In the genomic region with DNA sequence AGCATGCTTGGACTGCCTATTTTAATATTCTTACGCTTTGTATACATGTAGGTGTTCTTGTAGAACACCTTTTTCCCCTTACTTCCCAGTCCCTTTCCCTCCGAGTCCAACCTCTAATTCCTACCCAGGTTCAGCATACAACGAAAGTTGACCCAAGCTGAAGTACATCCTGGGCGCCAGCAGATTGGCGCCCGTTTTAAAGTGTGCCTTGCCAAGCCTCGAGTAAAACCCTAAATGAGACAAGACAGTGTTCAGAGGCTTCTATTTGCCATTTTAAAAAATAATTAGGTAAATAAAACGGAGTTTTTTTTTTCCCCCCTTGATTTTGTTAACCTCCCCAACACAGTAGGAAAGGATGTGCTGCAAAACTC, we compare ENCODE assay signal across 8 mouse cellular contexts. TPM values are rescaled to one million over a fixed set of nuclear protein-coding genes. Genes with fewer than 3 reads are reported as not detected.
DNase-seq lines count a peak whose midpoint lies in the region; ATAC-seq lines count a peak whose summit lies in the region.

No protein-coding gene starts in this region.

- DNase-seq in heart, postnatal 36 days = no peak
- DNase-seq in brain, adult 2 months (ENCODE audit: low read depth, low spot score) = peak; percentile 48
- no peak for DNase-seq in hindbrain, embryonic 10.5 days (ENCODE audit: low spot score)
- DNase-seq in gastrocnemius, postnatal 14 days = no peak
- no peak for DNase-seq in adipocyte (ENCODE audit: low spot score)
- no peak for DNase-seq in urinary bladder, postnatal 14 days (ENCODE audit: low spot score)

- no peak for ATAC-seq in heart, embryonic 16.5 days (replicated peaks; ENCODE audit: extremely low read depth, insufficient read depth, low FRiP score)
- ATAC-seq in midbrain, embryonic 12.5 days (ENCODE audit: low FRiP score, low read depth) = peak; percentile 32

- H3K9me3 ChIP-seq in heart, embryonic 16.5 days (replicated peaks; ENCODE audit: control insufficient read depth, low read length) = no peaks in the 10 kb centered on the region
- no peaks in the 10 kb centered on the region for H3K9me3 ChIP-seq in hindbrain, embryonic 10.5 days
- H3K9me3 ChIP-seq in midbrain, embryonic 12.5 days = no peaks in the 10 kb centered on the region

- no peaks in the 10 kb centered on the region for H3K27me3 ChIP-seq in heart, embryonic 16.5 days (ENCODE audit: control insufficient read depth, insufficient read depth, low read length)
- no peaks in the 10 kb centered on the region for H3K27me3 ChIP-seq in hindbrain, embryonic 10.5 days (ENCODE audit: insufficient read depth, poor library complexity, severe bottlenecking)
- no peaks in the 10 kb centered on the region for H3K27me3 ChIP-seq in midbrain, embryonic 12.5 days

- H3K4me1 ChIP-seq in heart, embryonic 16.5 days (ENCODE audit: control insufficient read depth, insufficient read depth, low read length) = peaks cover 16% of the 10 kb centered on the region
- peaks cover 14% of the 10 kb centered on the region for H3K4me1 ChIP-seq in hindbrain, embryonic 10.5 days (replicated peaks)
- peaks cover 9% of the 10 kb centered on the region for H3K4me1 ChIP-seq in midbrain, embryonic 12.5 days

- H3K27ac ChIP-seq in heart, embryonic 16.5 days (ENCODE audit: low read length) = peak overlapping the region; percentile 94
- peak overlapping the region; percentile 94 for H3K27ac ChIP-seq in hindbrain, embryonic 10.5 days
- H3K27ac ChIP-seq in midbrain, embryonic 12.5 days (replicated peaks) = peak overlapping the region; percentile 77; the same call in 1 of the 2 replicates

- WGBS in heart, embryonic 16.5 days = 39% methylated on average over 8 of the region's 8 CpGs
- 50% methylated on average over 8 of the region's 8 CpGs for WGBS in hindbrain, embryonic 10.5 days
- 45% methylated on average over 8 of the region's 8 CpGs for WGBS in midbrain, embryonic 12.5 days

- intact Hi-C loops in heart, postnatal 36 days (cut with DNase I) = loop anchor here (1.0 kb wide), 1 partner anchor 63 kb away; a partner anchor contains a TSS
- intact Hi-C loops in gastrocnemius, postnatal 14 days (cut with DNase I; ENCODE audit: low total_unique reads) = no loop called here

- H3K36me3 ChIP-seq in heart, embryonic 16.5 days (ENCODE audit: control insufficient read depth, insufficient read depth) = no peaks in the 10 kb centered on the region
- H3K36me3 ChIP-seq in hindbrain, embryonic 10.5 days = no peaks in the 10 kb centered on the region
- H3K36me3 ChIP-seq in midbrain, embryonic 12.5 days = no peaks in the 10 kb centered on the region

- peak overlapping the region; percentile 73 for H3K4me2 ChIP-seq in heart, embryonic 16.5 days (ENCODE audit: low read depth, low read length)
- H3K4me2 ChIP-seq in midbrain, embryonic 12.5 days (replicated peaks) = peak overlapping the region; percentile 78

- H3K9ac ChIP-seq in heart, embryonic 16.5 days (ENCODE audit: low read length) = peak overlapping the region; percentile 78
- peak overlapping the region; percentile 84 for H3K9ac ChIP-seq in midbrain, embryonic 12.5 days (replicated peaks)

- H3K4me3 ChIP-seq in heart, embryonic 16.5 days (ENCODE audit: low read length) = peak overlapping the region; percentile 74
- H3K4me3 ChIP-seq in hindbrain, embryonic 10.5 days = peak overlapping the region; percentile 68
- H3K4me3 ChIP-seq in midbrain, embryonic 12.5 days = peak overlapping the region; percentile 67

RNA-seq across cellular contexts. Expression of a gene that starts 11.4 kb away (rescaled TPM):
- 23.9 and 26.9 TPM in 2 replicates for polyA plus RNA-seq in heart, embryonic 16.5 days (2015; fragmentation: Nextera tagmentation; extraction: Ambion mirVana)
- 10 to 100 TPM; 53.2 to 68.6 TPM for total RNA-seq in heart, postnatal 36 days (2021)
- polyA plus RNA-seq in hindbrain, embryonic 10.5 days (2016; fragmentation: Nextera tagmentation; extraction: Ambion mirVana) = 15.6 and 16.3 TPM in 2 replicates
- polyA plus RNA-seq in midbrain, embryonic 12.5 days (2016; fragmentation: Nextera tagmentation; extraction: Ambion mirVana) = 22.0 and 23.0 TPM in 2 replicates
- 10 to 100 TPM; 36.8 to 41.5 TPM for total RNA-seq in gastrocnemius, postnatal 14 days (2021)
